Mouse (Mus musculus) urinary bladder, adult 18-20 months (tissue): ENCODE measurements at regions not wholly inside any gene's neighbourhood (a gene's known extent, or its start where the extent isn't known, plus 50 kb on each side); places are given as distances from the start of the nearest gene placed in this dataset.

Experiments
- DNase-seq, 2 experiments: peaks; one replicate each; pipeline ENCODE4 v3.0.0; 2022; ENCODE audit warnings: low spot score in 2 of 2, mixed read lengths in 2 of 2

DNA sequence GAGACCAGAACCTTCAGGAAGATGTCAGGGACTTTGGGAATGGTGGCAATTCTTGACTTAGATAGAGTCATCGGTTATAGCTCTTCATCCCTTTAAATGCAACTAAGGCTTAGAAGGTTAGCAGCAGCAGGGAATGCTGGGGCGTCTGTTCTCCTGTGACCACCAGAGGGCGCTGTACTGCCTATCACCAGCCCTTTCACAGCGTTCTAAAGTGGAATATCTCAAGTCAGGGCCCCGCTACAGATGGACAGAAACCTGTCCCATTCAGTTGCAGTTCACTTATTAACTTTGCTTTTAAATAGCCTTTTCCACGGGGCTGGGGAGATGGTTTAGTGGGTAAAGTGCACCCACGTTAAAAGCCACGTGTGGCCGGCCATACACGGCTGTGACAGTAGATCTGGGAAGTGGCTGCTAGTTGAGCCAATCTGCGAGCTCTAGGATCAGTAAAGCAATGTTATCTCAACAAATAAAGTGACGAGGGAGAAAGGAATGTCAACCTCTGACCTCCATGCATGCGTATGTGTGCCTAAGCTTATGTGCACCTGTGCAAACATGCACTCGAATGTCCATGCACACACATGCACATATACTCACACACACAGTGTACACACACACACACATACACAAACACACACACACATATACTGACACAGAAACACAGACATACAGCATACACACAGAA lies 104.3 kb downstream of the Fam168b start:
- DNase-seq = no peak

DNA sequence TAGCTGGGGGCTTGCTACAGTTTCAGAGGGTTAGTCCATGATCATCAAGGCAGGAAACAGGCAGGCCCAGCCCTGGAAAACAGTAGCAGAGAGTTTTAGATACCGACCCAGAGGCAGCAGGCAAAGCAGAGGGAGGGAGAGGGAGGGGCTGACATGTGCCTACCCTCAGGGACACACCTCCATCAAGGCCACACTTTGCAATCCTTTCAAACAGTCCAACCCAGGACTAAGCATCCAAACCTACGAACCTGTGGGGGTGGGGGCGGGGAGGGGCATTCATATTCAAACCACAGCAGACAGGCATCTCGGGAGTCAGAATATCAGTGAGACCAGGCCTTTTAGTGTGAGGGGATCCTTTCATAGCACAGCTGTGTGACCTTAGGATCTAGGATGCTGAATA lies 103.2 kb downstream of the Fam168b start:
- no peak for DNase-seq

DNA sequence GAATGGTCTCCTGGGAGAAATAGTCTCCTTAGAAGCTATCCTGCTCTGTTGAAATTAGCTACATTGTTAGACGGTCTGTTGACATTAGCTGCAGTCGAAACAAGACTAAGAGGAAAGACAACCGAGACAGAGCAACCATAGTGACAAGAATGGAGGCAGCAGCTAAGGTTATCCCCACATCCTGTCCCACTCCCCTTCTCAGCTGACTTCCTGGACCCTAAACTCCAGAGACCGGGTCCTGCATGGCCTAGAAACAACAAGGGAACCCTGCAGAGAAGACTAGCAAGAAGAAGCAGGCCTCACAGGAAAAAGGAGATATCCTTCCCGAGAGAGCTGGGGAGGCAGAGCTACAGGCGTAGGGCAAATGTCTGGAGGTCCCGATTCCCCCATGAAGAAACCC lies 102.0 kb downstream of the Fam168b start:
- DNase-seq = no peak

DNA sequence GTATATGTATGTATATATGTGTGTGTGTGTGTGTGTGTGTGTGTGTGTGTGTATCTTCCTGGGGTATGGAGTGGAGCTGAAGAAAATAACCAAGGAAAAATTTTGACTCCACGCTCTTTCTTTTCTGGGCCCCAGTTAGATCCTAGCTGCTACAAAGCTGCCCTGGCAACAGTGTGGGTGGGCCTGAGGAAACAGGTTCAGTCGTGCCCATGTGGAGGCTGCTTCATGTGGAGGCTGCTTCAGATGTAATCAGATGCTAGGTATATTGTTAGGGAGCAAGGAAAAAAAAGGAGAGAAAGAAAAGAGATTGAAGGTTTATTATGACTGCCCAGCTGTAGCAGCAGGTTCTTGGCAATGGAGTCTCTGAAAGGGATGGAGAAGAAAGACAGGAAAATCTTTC lies 100.6 kb downstream of the Fam168b start:
- DNase-seq = no peak

DNA sequence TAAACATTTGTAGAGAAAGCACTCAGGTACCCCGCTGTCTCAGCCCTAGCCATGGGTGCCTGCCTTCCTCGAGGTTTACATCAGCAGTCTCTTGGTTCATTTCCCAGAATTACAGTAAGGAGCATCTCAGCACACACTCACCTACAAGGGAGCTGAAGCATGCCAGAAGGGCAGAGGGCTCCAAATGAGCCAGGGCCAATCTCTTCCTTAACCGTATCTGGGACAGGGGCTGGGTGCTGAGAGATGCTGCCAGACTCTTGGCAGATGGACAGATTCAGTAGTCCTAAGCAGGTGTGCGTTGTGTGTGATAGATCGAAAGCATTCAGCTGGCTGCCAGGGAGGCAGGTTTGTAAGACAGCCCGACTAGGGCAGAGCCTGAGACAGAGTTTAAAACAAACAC lies 97.0 kb downstream of the Fam168b start:
- no peak for DNase-seq

DNA sequence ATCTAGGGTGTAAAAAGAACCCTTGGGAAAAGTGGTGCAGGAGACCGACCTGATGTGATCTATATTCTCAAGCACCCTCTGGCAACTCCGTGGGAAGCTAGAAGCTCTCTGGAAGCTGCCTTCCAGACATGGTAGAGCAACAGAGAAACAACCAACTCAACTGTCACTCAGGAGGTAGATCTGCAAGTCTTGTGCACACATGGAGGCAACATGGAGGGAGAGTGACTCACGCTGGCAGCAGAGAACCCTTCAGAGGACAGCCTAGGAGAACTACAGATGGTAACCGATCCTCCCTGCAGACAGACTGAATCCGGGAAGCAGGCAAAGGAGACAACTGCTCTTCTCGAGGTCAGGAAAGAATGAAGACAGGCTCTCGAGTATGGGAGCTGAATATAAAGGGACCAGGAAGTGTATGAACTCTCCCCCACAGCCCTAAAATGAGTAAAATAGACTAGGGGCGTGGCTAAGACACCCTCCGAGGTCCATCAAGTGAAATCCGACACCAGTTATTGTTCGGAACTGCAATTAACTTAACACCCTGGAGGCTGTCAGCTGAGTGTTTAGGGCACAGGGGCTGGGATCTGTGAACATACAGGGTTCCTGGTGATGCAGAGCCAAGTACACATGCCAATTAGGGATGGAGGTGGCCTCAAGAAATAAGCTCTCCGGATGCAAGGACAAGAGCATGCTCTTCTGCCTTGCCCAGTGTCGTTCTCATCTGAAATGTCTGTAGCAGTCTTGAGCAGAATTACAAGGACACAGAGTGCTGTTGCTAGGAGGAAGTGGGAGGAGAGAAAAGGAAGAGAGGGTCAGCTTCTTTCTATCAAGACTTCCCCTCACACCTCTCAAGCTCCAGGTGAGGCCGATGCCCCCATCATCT lies 93.5 kb downstream of the Fam168b start:
- DNase-seq = no peak

DNA sequence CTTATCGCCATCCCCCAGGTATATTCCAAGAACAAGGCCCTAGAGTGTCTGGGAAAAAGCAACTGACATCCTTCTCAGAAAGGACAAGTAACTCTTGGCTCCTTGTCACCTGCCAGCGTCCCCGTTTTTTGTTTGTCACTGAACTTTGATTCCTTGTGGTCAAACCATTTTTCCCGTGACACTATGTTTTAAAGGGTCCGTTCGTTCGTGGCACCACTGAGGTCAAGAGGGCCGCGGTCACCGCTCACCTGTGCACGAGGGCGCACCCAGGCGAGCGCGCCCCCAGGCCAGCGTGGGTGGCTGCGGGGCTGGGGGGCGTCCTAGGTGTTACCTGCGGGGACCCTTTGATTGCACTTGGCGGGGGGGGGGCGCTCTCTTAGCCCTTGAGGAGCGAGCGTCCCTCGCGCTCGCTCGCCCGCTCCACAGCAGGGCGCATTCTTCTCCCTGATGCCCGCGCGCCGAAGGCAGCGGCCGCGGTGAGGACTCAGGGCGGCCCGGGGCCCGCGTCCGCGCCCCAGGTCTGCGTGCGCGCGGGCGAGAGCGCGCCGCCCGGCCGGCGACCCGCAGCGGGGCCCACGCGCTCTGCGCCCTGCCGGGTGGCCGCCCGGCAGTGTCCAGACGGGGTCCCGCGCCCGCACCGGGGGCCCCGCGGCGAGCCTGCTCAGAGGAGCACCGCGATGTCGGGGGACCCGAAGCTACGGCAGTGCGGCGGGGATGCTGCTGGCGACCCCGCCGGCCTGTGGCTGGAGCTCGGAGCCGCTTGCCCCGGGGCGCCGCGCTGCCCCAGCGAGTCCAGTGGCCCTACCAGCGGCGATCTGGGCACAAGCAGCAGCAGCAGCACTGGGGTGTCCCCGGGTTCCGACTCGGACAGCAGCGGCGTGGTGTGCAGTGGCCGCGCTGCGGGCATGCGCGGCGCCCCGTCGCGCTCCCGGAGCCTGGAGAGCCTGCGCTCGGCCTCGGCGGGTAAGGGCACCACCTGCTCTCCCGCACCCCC lies 92.5 kb downstream of the Fam168b start:
- DNase-seq = peak in 1 of 2 experiments; percentile 19

DNA sequence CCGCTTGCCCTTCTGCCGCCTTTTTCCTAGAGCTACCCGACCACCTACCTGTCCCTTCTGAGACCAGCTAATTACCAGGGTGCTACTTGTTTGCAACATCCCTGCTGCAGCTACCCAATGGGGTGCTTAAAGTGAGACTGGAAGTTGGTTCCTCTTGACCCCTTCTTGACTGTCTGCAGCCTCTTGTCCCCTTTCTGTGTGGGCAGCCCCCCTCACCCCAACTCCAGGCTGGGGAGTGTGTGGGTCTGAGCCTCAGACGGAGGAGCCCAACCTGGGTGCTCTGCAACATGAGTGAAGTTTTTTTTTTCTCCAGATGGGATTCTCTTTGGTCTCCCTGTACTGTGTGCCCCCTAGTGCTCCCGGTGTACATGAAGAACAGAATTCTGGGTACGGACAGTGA lies 91.7 kb downstream of the Fam168b start:
- no peak for DNase-seq

DNA sequence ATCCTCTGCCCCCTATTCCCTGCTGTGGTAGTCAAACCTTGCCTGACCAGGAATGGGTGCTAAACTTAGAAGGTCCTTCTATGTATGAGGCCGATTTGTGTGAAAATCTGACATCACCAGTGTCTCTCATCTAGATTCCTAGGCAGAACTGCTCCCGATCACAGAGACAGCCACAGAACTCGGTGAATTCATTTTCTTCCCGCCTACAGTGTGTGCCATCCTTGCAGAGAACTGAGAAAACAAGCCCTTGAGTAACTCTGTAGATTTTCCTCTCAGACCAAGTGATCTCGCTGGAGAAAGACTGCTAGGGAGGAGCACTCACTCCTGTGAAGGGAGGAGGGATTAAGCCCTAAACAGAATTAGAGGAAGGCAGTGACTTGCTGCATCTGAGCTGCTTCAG lies 89.3 kb downstream of the Fam168b start:
- DNase-seq = no peak

DNA sequence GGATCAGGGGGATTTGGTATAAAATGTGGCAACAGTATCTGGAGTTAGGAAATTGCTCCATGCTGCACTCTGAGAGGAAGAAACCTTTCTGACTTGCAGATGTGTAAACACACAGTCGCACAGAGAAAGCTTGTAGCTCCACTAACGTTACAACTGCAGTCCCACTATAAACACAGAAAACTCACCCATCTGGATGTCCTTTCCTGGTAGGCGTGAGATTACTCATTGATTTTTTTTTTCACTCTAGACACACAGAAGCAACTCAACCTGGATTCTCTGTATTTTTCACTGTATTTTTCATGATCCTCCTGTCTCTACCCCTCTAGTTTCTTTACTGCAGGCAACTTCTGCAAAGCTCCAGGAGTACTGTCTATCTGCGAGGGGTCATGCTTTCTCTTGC lies 82.3 kb downstream of the Fam168b start:
- no peak for DNase-seq

DNA sequence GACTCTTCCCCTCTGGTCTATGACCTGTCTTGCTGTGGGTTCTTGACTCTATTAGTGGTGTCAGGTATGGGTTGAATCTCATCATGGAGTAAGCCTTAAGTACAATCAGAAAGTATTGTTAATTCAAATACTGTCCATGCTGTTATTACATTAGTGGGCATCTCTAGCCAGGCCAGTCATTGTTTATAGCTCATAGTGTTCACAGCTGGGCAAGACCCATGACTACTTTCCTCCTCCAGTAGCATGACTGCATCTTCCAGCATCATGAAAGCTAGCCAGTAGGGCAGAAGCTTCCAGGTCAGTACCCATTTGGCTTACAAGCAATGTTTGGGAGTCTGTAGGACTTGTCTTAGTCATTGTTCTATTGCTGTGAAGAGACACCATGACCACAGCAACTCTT lies 81.4 kb downstream of the Fam168b start:
- no peak for DNase-seq

DNA sequence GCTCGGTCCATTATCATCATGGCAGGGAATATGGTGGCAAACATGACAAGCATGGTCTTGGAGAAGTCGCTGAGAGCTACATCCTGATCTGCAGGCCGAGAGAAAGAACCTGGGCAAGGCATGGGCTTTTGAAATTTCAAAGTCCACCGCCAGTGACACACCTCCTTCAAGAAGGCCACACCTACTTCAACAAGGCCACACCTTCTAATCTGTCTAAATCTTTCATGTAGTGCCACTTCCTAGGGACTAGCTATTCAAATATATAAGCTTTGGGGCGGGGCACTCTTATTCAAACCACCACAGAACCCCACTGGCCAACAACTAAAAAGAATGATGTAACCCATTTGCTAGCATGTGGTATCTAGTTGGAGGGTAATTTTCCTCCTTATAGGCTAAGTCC lies 81.0 kb downstream of the Fam168b start:
- no peak for DNase-seq
